Mouse (Mus musculus): ENCODE measurements around the gene Prkcd. TPM values are rescaled to one million over a fixed set of nuclear protein-coding genes. Genes with fewer than 3 reads are reported as not detected.

Prkcd gene
- polyA plus RNA-seq (2016; fragmentation: Nextera tagmentation; extraction: Ambion mirVana), result 23.6 and 24.8 TPM in 2 replicates

DNA sequence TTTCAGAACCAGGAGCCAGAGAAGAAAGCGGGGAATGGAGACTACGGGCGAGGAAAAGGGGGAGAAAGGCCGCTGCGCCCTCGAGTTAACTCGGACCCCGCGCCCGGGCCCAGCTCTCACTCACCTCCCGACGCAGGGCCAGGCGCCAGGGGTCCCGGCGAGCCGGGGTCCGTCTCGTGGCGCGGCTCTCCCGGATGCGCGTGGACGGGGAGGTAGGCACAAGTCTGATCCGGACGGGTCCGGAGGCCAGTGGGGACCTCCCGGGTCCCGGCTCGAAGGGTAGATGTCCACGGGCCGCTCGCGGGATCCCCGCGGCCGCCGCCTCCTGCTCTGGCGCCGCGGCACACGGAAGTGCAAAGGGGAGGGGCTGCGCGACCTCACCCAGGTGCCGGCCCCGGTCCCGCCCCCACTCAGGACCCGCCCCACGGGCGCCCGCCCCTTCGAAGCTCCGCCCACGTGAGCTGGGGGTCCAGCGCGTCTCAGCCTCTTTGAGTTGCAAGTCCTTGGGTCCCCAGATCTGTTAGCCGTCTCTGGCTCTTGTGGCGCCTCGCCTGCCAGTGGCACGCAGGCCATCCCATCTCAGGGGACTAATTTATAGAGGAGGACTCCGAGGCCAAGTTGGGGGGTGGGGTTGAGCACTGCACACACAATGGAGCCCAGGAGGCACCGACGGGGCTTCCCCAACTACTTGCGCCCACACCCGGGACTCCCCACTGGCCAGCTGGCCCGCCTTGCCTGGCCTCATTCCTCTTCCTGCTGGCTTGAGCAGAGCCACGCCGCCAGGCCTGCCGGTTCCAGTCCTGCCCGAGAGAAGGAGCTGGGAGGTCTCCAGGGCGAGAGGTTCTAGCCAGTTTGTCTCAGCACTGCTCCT, at the start of gene Prkcd:
Prkcd (minus strand) TSS at position 355 of the 871 bp plus-strand sequence.
- Histone ChIP-seq H3K36me3 (replicated peaks) (no peaks in the 10 kb centered on the region), H3K27ac (peak within 1 kb of the TSS; percentile 73), H3K9me3 (no peaks in the 10 kb centered on the region), H3K4me1 (peaks cover 51% of the 10 kb centered on the region), H3K4me3 (peak within 1 kb of the TSS; percentile 58), H3K27me3 (ENCODE audit: poor library complexity, severe bottlenecking) (peaks cover 41% of the 10 kb centered on the region)
- WGBS, result 1% methylated on average over 71 of the region's 71 CpGs
- peak; percentile 70 for DNase-seq (ENCODE audit: extremely low spot score, low spot score)

DNA sequence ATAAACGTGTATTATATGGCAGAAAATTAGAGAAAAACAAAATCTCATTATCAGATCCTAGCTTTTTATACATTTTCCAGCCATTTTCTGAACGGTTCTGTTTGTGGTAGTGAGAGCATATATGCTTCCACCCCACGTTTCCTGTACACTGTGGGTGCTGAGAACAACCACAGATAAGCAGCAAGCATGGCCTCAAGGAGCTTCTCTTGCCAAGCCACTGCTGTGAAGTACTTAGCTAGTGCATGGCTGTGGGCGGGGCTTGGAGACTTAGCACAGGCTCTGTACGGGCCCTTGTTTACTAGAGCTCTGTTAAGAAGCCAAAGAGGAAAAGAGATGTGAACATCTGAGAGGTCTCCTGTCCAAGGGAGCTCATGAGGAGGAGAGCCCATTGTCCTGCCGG, 48.9 kb upstream of the Prkcd start:
- WGBS, result 71% methylated on average over 6 of the region's 6 CpGs
- H3K9me3 ChIP-seq, result no peaks in the 10 kb centered on the region
- no peak for DNase-seq (ENCODE audit: extremely low spot score, low spot score)
- H3K27me3 ChIP-seq (ENCODE audit: poor library complexity, severe bottlenecking), result no peaks in the 10 kb centered on the region
- no peaks in the 10 kb centered on the region for H3K4me1 ChIP-seq
- no peak overlapping the region for H3K27ac ChIP-seq
- peaks cover 80% of the 10 kb centered on the region for H3K36me3 ChIP-seq (replicated peaks)
- H3K4me3 ChIP-seq, result no peak overlapping the region

DNA sequence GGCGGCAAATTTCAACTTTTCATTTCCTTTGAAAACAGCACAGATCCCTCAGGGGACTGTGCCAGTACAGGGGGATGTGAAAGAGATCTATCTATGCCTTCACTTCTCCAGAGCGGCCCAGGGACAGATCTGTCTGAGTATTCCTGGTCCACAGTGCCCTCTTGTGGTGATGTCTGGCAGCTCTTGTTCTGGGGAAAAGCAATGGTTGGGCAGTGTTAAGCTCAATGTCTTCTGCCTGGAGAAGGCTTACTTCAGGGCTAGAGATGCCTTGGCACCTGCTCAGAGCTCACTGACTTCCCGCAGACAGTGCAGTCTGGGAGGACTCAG, 45.9 kb upstream of the Prkcd start:
- peak; percentile 84 for DNase-seq (ENCODE audit: extremely low spot score, low spot score)
- no peaks in the 10 kb centered on the region for H3K9me3 ChIP-seq
- H3K4me3 ChIP-seq, result no peak overlapping the region
- H3K36me3 ChIP-seq (replicated peaks), result peaks cover 79% of the 10 kb centered on the region
- no peak overlapping the region for H3K27ac ChIP-seq
- H3K27me3 ChIP-seq (ENCODE audit: poor library complexity, severe bottlenecking), result no peaks in the 10 kb centered on the region
- WGBS, result 26% methylated on average over 3 of the region's 3 CpGs
- H3K4me1 ChIP-seq, result no peaks in the 10 kb centered on the region

DNA sequence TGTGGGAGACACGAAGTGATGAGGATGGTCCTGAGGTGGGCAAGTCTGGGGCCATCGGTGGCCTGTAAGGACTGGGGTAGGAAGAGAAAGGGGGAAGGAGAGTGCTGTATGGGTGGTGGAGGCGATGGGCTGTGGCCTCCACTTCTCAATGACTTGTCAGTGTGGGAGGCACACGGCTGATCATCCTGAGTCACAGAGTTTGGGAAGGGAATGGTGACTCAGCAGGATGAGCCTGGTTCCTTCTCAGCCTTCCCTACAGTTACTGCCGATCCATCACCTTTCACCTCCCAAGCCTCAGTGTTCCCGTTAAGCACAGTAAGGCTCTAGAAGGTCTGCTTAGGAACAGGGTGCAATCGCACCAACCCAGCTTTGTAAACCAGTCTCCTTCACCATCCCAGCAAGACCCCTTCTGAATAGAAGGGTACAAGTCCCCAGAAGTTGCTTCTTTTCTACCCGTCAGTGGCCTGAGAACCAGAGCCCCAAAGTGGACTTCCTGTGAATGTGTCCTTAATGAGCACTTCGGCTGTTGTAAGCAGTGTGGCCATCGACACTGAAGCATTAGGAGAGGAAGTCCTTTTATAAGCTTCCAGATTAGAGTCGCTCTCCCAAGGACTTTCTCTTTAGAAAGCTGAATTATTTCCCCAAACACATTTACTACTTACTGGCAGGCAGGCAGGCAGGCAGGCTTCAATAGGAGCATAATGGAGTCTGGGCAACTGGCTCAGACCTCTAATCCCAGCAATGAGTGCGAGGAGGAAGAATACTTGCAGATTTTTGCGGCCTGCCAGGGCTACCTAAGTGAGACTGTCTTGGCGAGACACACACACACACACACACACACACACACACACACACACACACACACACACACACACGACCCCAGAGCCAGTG, 45.3 kb upstream of the Prkcd start:
- Histone ChIP-seq H3K27me3 (ENCODE audit: poor library complexity, severe bottlenecking) (no peaks in the 10 kb centered on the region), H3K36me3 (replicated peaks) (peaks cover 78% of the 10 kb centered on the region), H3K27ac (no peak overlapping the region), H3K4me3 (no peak overlapping the region), H3K4me1 (no peaks in the 10 kb centered on the region), H3K9me3 (no peaks in the 10 kb centered on the region)
- WGBS, result 78% methylated on average over 15 of the region's 15 CpGs
- no peak for DNase-seq (ENCODE audit: extremely low spot score, low spot score)

DNA sequence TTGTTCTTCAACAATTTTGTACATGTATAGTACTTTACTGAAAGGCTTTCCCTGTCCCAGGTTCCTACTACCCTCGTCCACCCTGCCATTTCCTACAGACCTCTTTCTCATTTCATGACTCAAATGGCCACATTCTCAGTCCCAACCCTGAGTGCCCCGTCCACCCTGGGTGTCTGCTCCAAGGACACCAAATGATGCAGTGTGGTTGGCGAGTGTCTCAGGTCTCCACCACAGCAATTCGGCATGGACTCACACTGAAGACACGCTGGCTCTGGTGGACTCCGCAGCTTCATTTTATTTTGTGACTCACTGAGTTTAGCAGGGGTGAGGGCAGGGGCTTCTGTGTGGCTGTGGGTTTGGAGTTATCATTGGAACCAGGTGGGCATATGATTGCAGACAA, 44.2 kb upstream of the Prkcd start:
- 94% methylated on average over 6 of the region's 6 CpGs for WGBS
- no peak for DNase-seq (ENCODE audit: extremely low spot score, low spot score)
- H3K4me1 ChIP-seq, result no peaks in the 10 kb centered on the region
- no peak overlapping the region for H3K4me3 ChIP-seq
- no peaks in the 10 kb centered on the region for H3K27me3 ChIP-seq (ENCODE audit: poor library complexity, severe bottlenecking)
- H3K27ac ChIP-seq, result no peak overlapping the region
- H3K9me3 ChIP-seq, result no peaks in the 10 kb centered on the region
- H3K36me3 ChIP-seq (replicated peaks), result peaks cover 80% of the 10 kb centered on the region

DNA sequence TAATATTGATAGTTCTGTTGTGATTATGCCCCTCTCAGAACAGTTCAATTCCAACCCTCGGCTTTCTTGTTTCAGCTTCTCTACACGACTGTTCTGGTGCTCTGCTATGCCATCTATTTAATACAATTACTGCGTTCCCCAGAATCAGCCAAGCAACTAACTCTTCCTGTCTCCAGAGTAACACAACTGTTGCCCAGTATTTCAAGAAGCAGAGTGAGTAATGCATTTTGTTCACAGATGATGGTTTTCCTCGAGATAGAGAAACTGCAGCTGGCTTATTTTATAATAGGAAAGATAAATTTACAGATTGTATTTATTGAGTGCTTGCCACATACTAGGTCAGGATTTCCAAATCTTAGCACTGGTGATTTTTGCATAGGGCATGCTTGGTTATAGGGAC, 40.6 kb upstream of the Prkcd start:
- peaks cover 92% of the 10 kb centered on the region for H3K36me3 ChIP-seq (replicated peaks)
- no peaks in the 10 kb centered on the region for H3K9me3 ChIP-seq
- no peak overlapping the region for H3K27ac ChIP-seq
- no peak for DNase-seq (ENCODE audit: extremely low spot score, low spot score)
- no peaks in the 10 kb centered on the region for H3K27me3 ChIP-seq (ENCODE audit: poor library complexity, severe bottlenecking)
- H3K4me3 ChIP-seq, result no peak overlapping the region
- 90% methylated on average over 4 of the region's 4 CpGs for WGBS
- no peaks in the 10 kb centered on the region for H3K4me1 ChIP-seq

GRCm38 (mm10) chr14:30666061-30666460, 40.1 kb upstream of the Prkcd start:
- no peaks in the 10 kb centered on the region for H3K4me1 ChIP-seq
- H3K27ac ChIP-seq, result no peak overlapping the region
- H3K27me3 ChIP-seq (ENCODE audit: poor library complexity, severe bottlenecking), result no peaks in the 10 kb centered on the region
- no peak overlapping the region for H3K4me3 ChIP-seq
- H3K9me3 ChIP-seq, result no peaks in the 10 kb centered on the region
- H3K36me3 ChIP-seq (replicated peaks), result peaks cover 94% of the 10 kb centered on the region
- 87% methylated on average over 3 of the region's 3 CpGs for WGBS
- no peak for DNase-seq (ENCODE audit: extremely low spot score, low spot score)

DNA sequence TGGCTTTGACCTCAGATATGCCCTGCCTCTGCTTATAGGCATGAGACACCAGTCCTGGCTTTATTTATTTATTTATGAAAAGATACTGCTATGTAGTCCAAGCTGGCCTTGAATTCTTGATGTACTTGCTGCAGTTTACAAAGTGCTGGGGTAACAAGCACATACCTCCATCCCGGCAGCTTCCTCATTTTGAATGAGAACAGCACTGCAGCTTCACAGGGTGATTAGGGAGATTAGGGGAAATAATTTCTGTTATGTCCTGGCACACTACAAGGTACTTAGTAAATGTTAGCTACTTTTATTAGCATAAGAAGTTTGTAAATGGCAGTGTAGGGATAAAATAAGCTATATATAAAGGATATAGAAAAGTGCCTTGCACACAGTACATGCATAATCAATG, 29.5 kb upstream of the Prkcd start:
- H3K27me3 ChIP-seq (ENCODE audit: poor library complexity, severe bottlenecking), result no peaks in the 10 kb centered on the region
- no peak overlapping the region for H3K27ac ChIP-seq
- no peak overlapping the region for H3K4me3 ChIP-seq
- peaks cover 19% of the 10 kb centered on the region for H3K36me3 ChIP-seq (replicated peaks)
- no peak for DNase-seq (ENCODE audit: extremely low spot score, low spot score)
- 91% methylated on average over 1 of the region's 1 CpGs for WGBS
- H3K9me3 ChIP-seq, result no peaks in the 10 kb centered on the region
- H3K4me1 ChIP-seq, result peaks cover 12% of the 10 kb centered on the region

DNA sequence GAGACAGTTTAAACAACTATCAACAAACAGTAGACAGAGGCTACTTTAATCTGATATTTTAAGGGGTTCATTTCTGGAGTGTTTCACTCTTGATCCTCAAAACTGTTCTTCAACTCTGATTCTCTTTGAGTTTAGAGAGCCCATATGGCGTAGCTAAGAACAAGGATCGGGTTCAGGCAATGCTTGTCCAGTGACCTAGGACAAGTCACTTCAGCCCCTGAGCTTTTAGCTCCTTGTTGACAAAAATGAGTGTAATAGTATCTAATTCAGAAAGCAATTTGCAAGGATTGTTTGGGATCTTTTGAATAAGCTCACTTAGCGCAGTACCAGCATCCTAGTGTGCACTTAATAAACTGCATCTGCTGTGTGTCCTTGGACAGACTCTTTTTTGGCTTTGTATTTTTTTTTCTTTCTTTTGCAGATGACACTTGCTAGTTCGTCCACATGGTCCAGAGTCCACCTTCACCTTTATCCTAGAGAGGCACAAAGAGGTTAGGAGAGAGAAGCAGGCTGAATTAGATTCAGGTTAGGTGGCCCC, 28.8 kb upstream of the Prkcd start:
- DNase-seq (ENCODE audit: extremely low spot score, low spot score), result no peak
- H3K27ac ChIP-seq, result peak overlapping the region; percentile 99

GRCm38 (mm10) chr14:30653943-30654659, 28.1 kb upstream of the Prkcd start, which contains the start of gene Rft1:
Gene Rft1, plus strand, starts transcription at chr14:30654360.
- no peaks in the 10 kb centered on the region for H3K27me3 ChIP-seq (ENCODE audit: poor library complexity, severe bottlenecking)
- DNase-seq (ENCODE audit: extremely low spot score, low spot score), result peak; percentile 100
- no peaks in the 10 kb centered on the region for H3K9me3 ChIP-seq
- peak within 1 kb of the TSS; percentile 97 for H3K4me3 ChIP-seq
- H3K27ac ChIP-seq, result peak within 1 kb of the TSS; percentile 99
- peaks cover 12% of the 10 kb centered on the region for H3K4me1 ChIP-seq
- WGBS, result 3% methylated on average over 38 of the region's 38 CpGs
- H3K36me3 ChIP-seq (replicated peaks), result peaks cover 7% of the 10 kb centered on the region

More for the DNA sequence above, 28.8 kb upstream of the Prkcd start:
- H3K4me3 ChIP-seq, result peak overlapping the region; percentile 97
- peaks cover 12% of the 10 kb centered on the region for H3K4me1 ChIP-seq
- WGBS, result 46% methylated on average over 4 of the region's 4 CpGs
- peaks cover 14% of the 10 kb centered on the region for H3K36me3 ChIP-seq (replicated peaks)
- H3K9me3 ChIP-seq, result no peaks in the 10 kb centered on the region
- H3K27me3 ChIP-seq (ENCODE audit: poor library complexity, severe bottlenecking), result no peaks in the 10 kb centered on the region

DNA sequence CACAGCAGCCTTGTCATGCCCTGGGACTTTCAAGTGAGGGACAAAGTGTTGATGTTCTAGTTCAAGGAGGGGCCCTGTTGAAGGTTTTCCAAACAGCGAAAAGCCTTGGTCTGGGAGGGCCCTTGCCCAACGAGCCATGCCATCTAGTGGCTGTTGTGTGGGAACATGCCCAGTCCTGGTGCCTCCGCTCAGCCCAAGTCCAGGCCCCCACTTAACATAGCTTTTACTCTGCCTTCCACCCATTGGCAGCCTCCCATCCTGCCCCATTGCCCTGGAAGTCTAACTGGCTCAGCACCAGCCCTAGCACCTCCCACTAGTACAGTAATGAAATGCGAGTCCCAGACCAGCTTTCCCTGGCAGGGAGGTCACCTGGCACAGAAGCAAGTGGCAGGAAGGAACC, 25.0 kb upstream of the Prkcd start:
- Histone ChIP-seq H3K4me1 (peaks cover 12% of the 10 kb centered on the region), H3K36me3 (replicated peaks) (no peaks in the 10 kb centered on the region), H3K27ac (no peak overlapping the region), H3K4me3 (no peak overlapping the region), H3K27me3 (ENCODE audit: poor library complexity, severe bottlenecking) (no peaks in the 10 kb centered on the region), H3K9me3 (no peaks in the 10 kb centered on the region)
- DNase-seq (ENCODE audit: extremely low spot score, low spot score), result no peak
- 28% methylated on average over 4 of the region's 4 CpGs for WGBS

DNA sequence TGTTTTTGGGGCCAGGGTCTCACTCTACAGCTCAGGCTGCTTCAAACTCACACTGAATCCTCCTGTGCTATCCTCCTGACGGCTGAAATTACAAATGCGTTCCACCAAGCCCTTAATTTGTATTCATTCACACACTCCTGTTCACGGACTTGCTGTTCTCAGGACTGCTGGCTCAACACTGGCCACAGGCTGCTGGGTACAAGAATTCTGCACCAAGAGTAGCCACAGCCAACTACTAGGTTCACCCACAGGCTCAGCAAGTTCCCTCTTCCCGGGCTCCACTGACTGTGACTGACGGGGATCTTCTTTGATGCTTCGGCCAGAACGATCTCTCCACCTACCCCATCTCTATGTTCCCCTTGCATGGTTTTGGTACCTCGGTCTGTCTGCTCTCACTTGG, 23.7 kb upstream of the Prkcd start:
- DNase-seq (ENCODE audit: extremely low spot score, low spot score), result no peak
- Histone ChIP-seq H3K36me3 (replicated peaks) (no peaks in the 10 kb centered on the region), H3K9me3 (no peaks in the 10 kb centered on the region), H3K4me1 (peaks cover 8% of the 10 kb centered on the region), H3K27me3 (ENCODE audit: poor library complexity, severe bottlenecking) (no peaks in the 10 kb centered on the region), H3K27ac (no peak overlapping the region), H3K4me3 (no peak overlapping the region)
- 83% methylated on average over 8 of the region's 8 CpGs for WGBS

Measured in forebrain, embryonic 10.5 days (tissue).